Mouse (Mus musculus): Measurements from ENCODE around the gene Enox1. TPM values are rescaled to one million over a fixed set of nuclear protein-coding genes. Genes with fewer than 3 reads are reported as not detected.

The Enox1 gene
- polyA plus RNA-seq, 1 experiment from 2014 or later: 33.5 TPM

DNA sequence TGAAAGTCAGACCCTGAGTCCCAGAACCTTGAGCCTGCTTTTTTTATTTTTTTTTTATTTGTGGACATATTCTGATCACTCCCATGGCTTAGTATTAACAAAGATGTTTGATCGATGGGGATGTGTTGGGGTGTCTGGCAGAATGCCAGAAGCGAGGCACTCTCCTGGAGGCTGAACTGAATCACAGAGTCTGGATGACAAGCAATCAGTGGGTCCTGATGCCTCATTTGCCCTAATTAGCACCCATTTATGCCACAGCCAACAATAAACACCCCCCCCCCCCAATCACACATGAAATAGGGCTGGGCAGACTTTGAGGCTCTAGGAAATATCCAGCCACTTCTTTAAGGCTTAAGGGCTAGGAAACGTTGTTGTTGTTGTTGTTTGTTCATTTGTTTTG is 128.9 kb downstream of the Enox1 start:
- Histone ChIP-seq H3K4me2 (no peak overlapping the region), H3K27ac (no peak overlapping the region), H3K36me3 (replicated peaks) (no peaks in the 10 kb centered on the region), H3K4me1 (no peaks in the 10 kb centered on the region), H3K4me3 (replicated peaks) (no peak overlapping the region), H3K9ac (no peak overlapping the region), H3K9me3 (no peaks in the 10 kb centered on the region), H3K27me3 (no peaks in the 10 kb centered on the region)
- ATAC-seq (ENCODE audit: low FRiP score): peak; percentile 58; the same call in 1 of the 2 replicates
- 65% methylated on average over 3 of the region's 3 CpGs for WGBS

DNA sequence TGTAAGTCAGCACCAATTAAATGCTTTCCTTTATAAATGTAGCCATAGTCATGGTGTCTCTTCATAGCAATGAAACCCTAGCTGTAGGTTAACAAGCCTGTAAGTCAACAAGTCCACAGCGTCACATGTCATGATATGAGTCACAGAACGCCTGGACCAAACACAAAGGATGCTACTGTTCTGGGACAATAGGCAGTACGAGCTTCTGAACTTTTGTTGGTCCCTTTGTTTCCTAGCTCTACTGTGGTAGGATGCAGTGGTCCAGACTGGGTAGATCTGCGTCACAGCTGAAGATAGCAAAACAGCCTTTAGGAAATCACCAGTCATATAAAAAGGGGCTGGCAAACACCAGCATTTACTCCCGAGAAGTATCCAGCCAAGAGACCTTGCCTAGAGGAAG is 135.2 kb downstream of the Enox1 start:
- Histone ChIP-seq H3K36me3 (replicated peaks) (no peaks in the 10 kb centered on the region), H3K4me3 (replicated peaks) (no peak overlapping the region), H3K4me2 (no peak overlapping the region), H3K27ac (no peak overlapping the region), H3K9ac (no peak overlapping the region), H3K9me3 (no peaks in the 10 kb centered on the region), H3K27me3 (no peaks in the 10 kb centered on the region), H3K4me1 (no peaks in the 10 kb centered on the region)
- 88% methylated on average over 5 of the region's 5 CpGs for WGBS
- no peak for ATAC-seq (ENCODE audit: low FRiP score)

DNA sequence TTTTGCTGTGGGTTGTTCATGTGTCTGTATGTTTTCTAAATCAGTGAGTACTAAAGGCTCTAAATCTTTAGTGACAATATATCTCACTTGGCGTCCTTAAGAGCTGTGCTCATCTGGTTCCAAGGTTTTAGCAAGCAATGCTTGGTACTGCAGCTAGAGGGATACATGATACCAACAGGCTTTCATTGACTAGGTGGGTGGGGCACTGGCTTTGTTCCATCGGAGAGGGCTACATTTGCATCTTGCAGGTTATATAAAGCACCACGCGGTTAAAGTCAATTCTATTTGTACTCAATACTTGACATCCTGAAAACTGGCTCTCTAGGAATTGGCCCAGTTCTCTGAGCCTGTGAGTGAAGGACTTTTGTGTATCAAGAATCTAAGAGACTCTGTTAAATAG is 140.5 kb downstream of the Enox1 start:
- WGBS: 56% methylated on average over 4 of the region's 4 CpGs
- ATAC-seq (ENCODE audit: low FRiP score): no peak
- Histone ChIP-seq H3K4me3 (replicated peaks) (no peak overlapping the region), H3K4me1 (no peaks in the 10 kb centered on the region), H3K27ac (no peak overlapping the region), H3K36me3 (replicated peaks) (no peaks in the 10 kb centered on the region), H3K9ac (no peak overlapping the region), H3K9me3 (no peaks in the 10 kb centered on the region), H3K27me3 (no peaks in the 10 kb centered on the region), H3K4me2 (no peak overlapping the region)

DNA sequence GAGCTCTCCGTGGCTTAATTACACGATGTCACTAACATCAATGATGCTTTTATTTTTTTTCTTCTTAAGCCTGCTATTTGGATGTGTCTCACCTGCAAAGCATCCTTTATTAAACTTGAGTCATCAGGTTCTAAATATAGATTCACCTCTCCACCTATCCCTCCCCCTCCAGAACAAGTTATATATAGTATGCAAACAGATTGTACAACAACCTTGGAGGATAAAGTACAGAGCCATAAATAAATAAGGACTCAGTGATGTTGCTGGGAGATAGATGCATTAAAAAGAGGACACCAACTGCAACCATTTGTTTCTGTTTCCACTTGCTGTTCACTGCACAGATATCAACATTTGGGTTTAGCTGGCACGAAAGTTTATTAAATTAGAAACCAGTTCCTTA is 141.8 kb downstream of the Enox1 start:
- no peaks in the 10 kb centered on the region for H3K9me3 ChIP-seq
- no peak overlapping the region for H3K4me3 ChIP-seq (replicated peaks)
- no peak overlapping the region for H3K9ac ChIP-seq
- no peaks in the 10 kb centered on the region for H3K27me3 ChIP-seq
- no peak for ATAC-seq (ENCODE audit: low FRiP score)
- no peaks in the 10 kb centered on the region for H3K4me1 ChIP-seq
- no peak overlapping the region for H3K27ac ChIP-seq
- 91% methylated on average over 3 of the region's 3 CpGs for WGBS
- no peak overlapping the region for H3K4me2 ChIP-seq
- no peaks in the 10 kb centered on the region for H3K36me3 ChIP-seq (replicated peaks)

DNA sequence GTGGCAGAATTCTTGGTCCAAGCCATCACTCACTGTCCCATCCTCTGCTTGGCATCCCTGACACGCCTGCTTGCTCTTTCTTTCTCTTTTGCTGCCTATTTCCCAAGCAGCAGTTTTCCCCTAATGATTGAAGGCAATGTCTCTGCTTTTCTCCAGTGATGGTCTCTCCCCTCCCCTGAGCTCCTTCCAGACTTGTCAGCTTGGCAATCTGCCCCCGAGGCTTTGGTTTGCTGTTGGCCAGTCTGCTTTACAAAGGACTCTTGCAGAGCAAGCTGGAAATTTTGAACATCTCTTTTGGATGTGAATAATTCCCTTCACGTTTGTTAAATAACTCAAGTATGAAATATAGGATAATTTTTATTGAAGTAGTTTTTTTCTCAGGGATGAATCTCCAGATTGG is 153.0 kb downstream of the Enox1 start:
- Histone ChIP-seq H3K9me3 (no peaks in the 10 kb centered on the region), H3K27me3 (no peaks in the 10 kb centered on the region), H3K4me2 (no peak overlapping the region), H3K4me3 (replicated peaks) (no peak overlapping the region), H3K9ac (no peak overlapping the region), H3K36me3 (replicated peaks) (no peaks in the 10 kb centered on the region), H3K4me1 (peaks cover 12% of the 10 kb centered on the region; the same call in 1 of the 2 replicates), H3K27ac (no peak overlapping the region)
- ATAC-seq (ENCODE audit: low FRiP score): no peak
- 72% methylated on average over 3 of the region's 3 CpGs for WGBS

DNA sequence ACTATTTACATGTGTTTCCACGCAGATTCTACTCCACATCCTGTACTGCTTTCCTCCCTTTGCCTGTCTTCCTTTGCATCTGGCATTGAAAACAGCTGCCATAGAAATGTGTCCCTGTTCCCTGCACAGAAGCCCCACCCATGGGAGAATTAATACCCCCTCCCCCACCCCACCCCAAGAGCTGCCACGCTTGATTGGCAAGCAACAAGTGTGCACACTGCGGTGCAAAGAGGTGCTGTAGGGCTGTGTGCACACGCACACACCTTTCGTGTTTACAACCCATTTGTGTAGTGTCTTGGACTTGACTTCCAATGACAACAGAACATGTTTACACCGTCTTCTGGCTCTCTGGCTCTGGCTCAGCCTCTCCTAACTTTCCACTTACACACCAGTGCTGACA is 154.9 kb downstream of the Enox1 start:
- ATAC-seq (ENCODE audit: low FRiP score): no peak
- Histone ChIP-seq H3K9me3 (no peaks in the 10 kb centered on the region), H3K4me1 (peaks cover 12% of the 10 kb centered on the region; the same call in 1 of the 2 replicates), H3K4me2 (no peak overlapping the region), H3K4me3 (replicated peaks) (no peak overlapping the region), H3K9ac (no peak overlapping the region), H3K27me3 (no peaks in the 10 kb centered on the region), H3K36me3 (replicated peaks) (no peaks in the 10 kb centered on the region), H3K27ac (no peak overlapping the region)
- whole genome bisulfite sequencing: 76% methylated on average over 6 of the region's 6 CpGs

DNA sequence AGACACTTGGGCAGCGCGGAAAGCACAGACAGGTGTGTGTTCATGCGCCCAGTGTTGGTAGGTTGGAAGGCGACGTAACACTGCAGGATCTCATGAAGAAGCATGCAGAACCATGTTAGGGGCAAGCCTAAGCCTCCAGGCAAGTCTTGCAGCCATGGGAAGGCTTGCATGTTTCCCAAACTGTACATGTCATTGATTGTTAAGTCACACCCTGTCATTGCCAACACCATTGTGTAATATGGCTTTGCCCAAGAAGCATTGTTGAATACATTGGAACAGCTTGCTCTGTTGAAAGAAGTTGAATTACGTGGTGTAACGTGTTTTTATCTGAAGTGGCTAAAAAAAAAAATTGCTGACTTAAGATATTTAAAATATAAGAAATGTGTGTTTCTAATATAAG is 162.8 kb downstream of the Enox1 start:
- H3K4me1 ChIP-seq: no peaks in the 10 kb centered on the region
- 93% methylated on average over 7 of the region's 7 CpGs for WGBS
- no peak overlapping the region for H3K4me3 ChIP-seq (replicated peaks)
- no peaks in the 10 kb centered on the region for H3K9me3 ChIP-seq
- H3K27me3 ChIP-seq: no peaks in the 10 kb centered on the region
- no peak overlapping the region for H3K27ac ChIP-seq
- no peak overlapping the region for H3K4me2 ChIP-seq
- no peak overlapping the region for H3K9ac ChIP-seq
- ATAC-seq (ENCODE audit: low FRiP score): no peak
- no peaks in the 10 kb centered on the region for H3K36me3 ChIP-seq (replicated peaks)

DNA sequence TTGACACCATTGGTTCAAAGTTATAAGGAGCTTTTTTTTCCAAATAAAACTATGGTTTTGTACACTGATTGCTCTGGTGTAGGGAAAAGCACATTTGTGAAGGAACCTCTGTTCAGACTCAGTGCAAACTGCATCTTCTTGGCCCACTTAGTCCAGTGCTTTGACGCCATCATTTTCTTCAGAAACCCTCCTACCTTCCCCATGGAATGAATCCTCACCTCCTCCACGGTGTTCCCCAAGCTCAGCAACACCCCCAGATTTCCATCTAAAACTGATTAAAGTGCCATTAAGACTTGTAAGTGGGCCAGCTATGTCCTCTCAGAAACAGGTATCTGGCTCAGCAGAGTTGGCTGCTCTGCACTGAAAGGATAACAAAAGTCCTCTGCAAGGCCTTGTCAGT is 167.8 kb downstream of the Enox1 start:
- H3K27ac ChIP-seq: no peak overlapping the region
- no peak overlapping the region for H3K9ac ChIP-seq
- no peak overlapping the region for H3K4me3 ChIP-seq (replicated peaks)
- H3K4me1 ChIP-seq: no peaks in the 10 kb centered on the region
- no peak for ATAC-seq (ENCODE audit: low FRiP score)
- H3K9me3 ChIP-seq: no peaks in the 10 kb centered on the region
- H3K4me2 ChIP-seq: no peak overlapping the region
- WGBS: 94% methylated on average over 2 of the region's 2 CpGs
- H3K36me3 ChIP-seq (replicated peaks): no peaks in the 10 kb centered on the region
- H3K27me3 ChIP-seq: no peaks in the 10 kb centered on the region

DNA sequence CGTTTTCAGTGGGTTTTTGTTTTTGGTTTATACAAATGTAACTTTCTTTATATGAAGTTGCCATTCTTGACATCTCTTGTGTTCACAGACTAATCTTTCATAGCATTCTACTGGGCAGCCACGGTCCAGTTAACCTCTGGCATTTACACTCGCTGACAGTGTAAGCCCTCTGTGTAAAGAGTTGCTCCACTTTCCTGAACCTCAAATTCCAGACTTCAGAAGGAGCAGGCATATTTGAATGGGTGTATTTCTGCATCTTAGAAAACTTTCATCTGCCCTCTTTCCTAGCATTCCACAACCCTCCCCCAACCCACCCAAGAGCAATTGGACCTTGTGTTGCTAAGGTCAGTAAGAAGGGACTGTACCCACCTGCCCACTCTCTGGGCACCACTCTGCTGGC is 171.1 kb downstream of the Enox1 start:
- Histone ChIP-seq H3K4me3 (replicated peaks) (no peak overlapping the region), H3K4me2 (no peak overlapping the region)

DNA sequence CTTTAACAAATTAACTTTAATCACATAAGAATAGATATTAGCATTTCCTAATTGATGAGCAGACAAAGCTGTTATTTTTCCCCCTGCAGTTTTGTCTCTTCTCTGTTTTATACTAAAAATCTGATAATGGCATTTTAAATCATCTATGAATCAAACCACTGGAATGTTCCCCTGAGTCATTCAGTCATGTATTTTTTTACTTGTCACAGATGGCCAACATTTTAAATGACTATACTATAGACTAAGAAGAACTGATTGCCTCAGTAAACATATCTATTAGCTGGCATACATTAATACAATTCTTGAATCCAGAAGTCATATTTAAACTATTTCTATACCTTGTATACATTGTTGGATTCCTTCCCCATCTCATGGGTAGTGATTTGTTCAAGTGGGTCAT is 173.2 kb downstream of the Enox1 start:
- Histone ChIP-seq H3K9me3 (0 out of 2 replicates have a peak, but pooled peaks cover 3% of the 10 kb centered on the region), H3K4me3 (replicated peaks) (no peak overlapping the region)

More for the DNA sequence above, 171.1 kb downstream of the Enox1 start:
- no peak for ATAC-seq (ENCODE audit: low FRiP score)
- H3K36me3 ChIP-seq (replicated peaks): no peaks in the 10 kb centered on the region
- no peak overlapping the region for H3K27ac ChIP-seq
- 0 out of 2 replicates have a peak, but pooled peaks cover 3% of the 10 kb centered on the region for H3K9me3 ChIP-seq
- 79% methylated on average over 3 of the region's 3 CpGs for WGBS
- no peak overlapping the region for H3K9ac ChIP-seq
- no peaks in the 10 kb centered on the region for H3K27me3 ChIP-seq
- H3K4me1 ChIP-seq: no peaks in the 10 kb centered on the region

DNA sequence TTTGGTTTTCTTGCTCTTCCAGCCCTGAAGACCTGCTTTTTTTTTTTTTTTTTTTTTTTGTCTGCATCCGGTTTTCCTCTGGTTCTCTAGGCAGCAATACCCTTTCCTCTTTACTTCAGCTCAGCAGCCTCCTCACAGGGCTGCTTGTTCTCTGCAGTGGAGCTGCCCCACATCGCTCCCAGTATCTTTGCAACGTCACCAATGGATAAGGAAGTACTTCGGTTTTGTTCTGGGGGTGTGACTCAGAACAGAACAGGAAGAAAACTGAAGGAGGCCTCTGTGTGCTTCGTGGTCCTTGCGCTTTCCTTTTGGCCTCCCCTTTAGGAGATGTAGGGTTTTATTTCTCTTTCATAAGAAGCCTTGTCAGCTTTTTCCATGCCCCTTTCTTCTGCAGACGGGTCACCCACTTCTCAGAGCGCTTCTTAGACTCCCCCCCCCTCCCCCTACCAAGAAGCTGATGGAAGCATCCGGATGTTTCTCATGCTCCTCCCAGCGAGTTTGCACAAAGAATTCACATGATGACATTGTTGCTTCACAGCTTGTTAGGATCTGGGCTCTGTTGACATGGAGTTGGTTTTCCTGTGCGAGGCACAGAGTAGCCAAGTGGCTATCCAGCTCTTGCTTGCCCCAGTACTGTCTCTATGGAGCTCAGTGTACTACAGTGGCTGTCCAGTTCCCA is 187.2 kb downstream of the Enox1 start:
- Histone ChIP-seq H3K4me1 (no peaks in the 10 kb centered on the region), H3K9me3 (no peaks in the 10 kb centered on the region), H3K4me3 (replicated peaks) (no peak overlapping the region), H3K4me2 (no peak overlapping the region), H3K9ac (no peak overlapping the region), H3K36me3 (replicated peaks) (no peaks in the 10 kb centered on the region), H3K27ac (no peak overlapping the region), H3K27me3 (no peaks in the 10 kb centered on the region)
- WGBS: 72% methylated on average over 11 of the region's 11 CpGs
- no peak for ATAC-seq (ENCODE audit: low FRiP score)

More for the DNA sequence above, 173.2 kb downstream of the Enox1 start:
- H3K4me1 ChIP-seq: no peaks in the 10 kb centered on the region
- no peak overlapping the region for H3K9ac ChIP-seq
- no peak overlapping the region for H3K27ac ChIP-seq
- no peak overlapping the region for H3K4me2 ChIP-seq
- ATAC-seq (ENCODE audit: low FRiP score): no peak
- no peaks in the 10 kb centered on the region for H3K27me3 ChIP-seq
- H3K36me3 ChIP-seq (replicated peaks): no peaks in the 10 kb centered on the region

DNA sequence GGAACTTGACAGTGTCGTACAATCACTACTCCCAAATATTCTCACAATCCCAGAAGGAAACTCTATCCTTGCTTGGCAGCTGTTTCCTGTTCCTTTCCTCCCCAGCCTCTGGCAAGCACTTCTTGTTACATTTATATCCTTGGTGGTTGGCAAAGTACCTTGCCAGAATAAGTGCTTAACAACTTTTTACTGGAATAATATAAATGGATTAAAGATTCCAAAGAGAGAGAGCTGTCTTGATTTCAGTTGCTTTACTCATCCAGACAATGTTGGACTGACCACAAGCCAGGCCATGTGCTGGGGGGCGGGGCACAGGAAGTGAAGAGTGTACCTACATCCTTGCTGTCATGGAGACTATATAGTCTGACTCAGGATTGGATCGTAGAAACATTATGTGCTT is 189.7 kb downstream of the Enox1 start:
- Histone ChIP-seq H3K4me1 (peaks cover 5% of the 10 kb centered on the region), H3K27me3 (no peaks in the 10 kb centered on the region), H3K4me3 (replicated peaks) (no peak overlapping the region), H3K9ac (no peak overlapping the region), H3K36me3 (replicated peaks) (no peaks in the 10 kb centered on the region), H3K4me2 (no peak overlapping the region), H3K27ac (no peak overlapping the region), H3K9me3 (no peaks in the 10 kb centered on the region)
- ATAC-seq (ENCODE audit: low FRiP score): no peak
- 90% methylated on average over 3 of the region's 3 CpGs for WGBS

DNA sequence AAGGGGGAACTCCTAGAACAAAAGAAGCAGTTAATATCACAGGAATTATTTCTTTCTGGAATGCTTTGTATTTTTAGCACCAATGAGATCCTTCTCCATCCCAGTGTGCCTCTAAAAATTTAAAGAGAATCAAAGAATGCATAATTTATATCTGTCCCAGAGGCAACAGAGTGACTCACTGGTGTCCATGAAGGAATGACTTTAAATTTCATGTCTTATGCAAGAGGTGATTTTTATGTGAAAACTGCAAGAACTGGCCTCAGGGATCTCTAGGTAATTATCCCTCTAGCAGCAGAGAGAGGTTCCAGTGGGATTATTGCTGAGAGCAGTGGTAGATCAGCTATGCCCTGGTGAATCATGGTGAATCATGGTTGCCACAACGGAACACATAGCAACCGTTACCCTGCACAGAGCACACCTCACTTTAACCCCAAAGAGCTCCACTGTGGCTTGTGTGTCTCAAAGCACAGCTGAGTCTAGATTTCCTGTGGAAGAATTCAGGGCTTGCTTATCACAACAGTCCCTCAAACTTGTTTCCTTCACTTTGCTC is 195.3 kb downstream of the Enox1 start:
- H3K9me3 ChIP-seq: no peaks in the 10 kb centered on the region
- ATAC-seq (ENCODE audit: low FRiP score): no peak
- H3K9ac ChIP-seq: no peak overlapping the region
- H3K4me2 ChIP-seq: no peak overlapping the region
- 95% methylated on average over 2 of the region's 2 CpGs for WGBS
- H3K36me3 ChIP-seq (replicated peaks): no peaks in the 10 kb centered on the region
- peaks cover 6% of the 10 kb centered on the region for H3K4me1 ChIP-seq
- no peaks in the 10 kb centered on the region for H3K27me3 ChIP-seq
- H3K27ac ChIP-seq: no peak overlapping the region
- no peak overlapping the region for H3K4me3 ChIP-seq (replicated peaks)
